Mouse (Mus musculus) CH12.LX (cell line): Measurements from ENCODE around the gene Dhx16.

Experiments
- CTCF ChIP-seq, 2 experiments: IDR thresholded peaks in 1 of 2; conservative IDR thresholded peaks in 1 of 2; 2 replicates each; pipeline ENCODE4 v1.5.1; 2011 to 2012; ENCODE audit warnings: low read depth in 2 of 2, low read length in 2 of 2, improper control_type of control experiment in 1 of 2, inconsistent platforms in 1 of 2, mild to moderate bottlenecking in 1 of 2, moderate library complexity in 1 of 2
- EP300 ChIP-seq: IDR thresholded peaks from 2 replicates; pipeline ENCODE4 v1.6.1; 2011; ENCODE audit warnings: low read length, improper control_type of control experiment
- ETS1 ChIP-seq: conservative IDR thresholded peaks from 2 replicates; pipeline ENCODE4 v1.6.1; 2012; ENCODE audit warnings: low read depth, mild to moderate bottlenecking, inconsistent platforms, low read length, improper control_type of control experiment, moderate library complexity
- HCFC1 ChIP-seq: IDR thresholded peaks from 2 replicates; pipeline ENCODE4 v1.6.1; 2012; ENCODE audit warnings: low read depth, mild to moderate bottlenecking, inconsistent platforms, low read length, improper control_type of control experiment
- IRF4 ChIP-seq: IDR thresholded peaks from 2 replicates; pipeline ENCODE4 v1.6.1; 2014; ENCODE audit warnings: low read depth, mild to moderate bottlenecking, inconsistent platforms, low read length, improper control_type of control experiment
- MAX ChIP-seq: IDR thresholded peaks from 2 replicates; pipeline ENCODE4 v1.6.1; 2011; ENCODE audit warnings: low read length, improper control_type of control experiment
- NRF1 ChIP-seq: IDR thresholded peaks from 2 replicates; pipeline ENCODE4 v1.6.1; 2014; ENCODE audit warnings: low read depth, mild to moderate bottlenecking, inconsistent platforms, low read length, improper control_type of control experiment, moderate library complexity
- POLR2A ChIP-seq: IDR thresholded peaks from 2 replicates; pipeline ENCODE4 v1.6.1; 2011; ENCODE audit warnings: low read depth, mild to moderate bottlenecking, improper control_type of control experiment, low read length
- POLR2AphosphoS2 ChIP-seq: IDR thresholded peaks from 2 replicates; pipeline ENCODE4 v1.6.1; 2011; ENCODE audit warnings: low read depth, low read length, improper control_type of control experiment
- RAD21 ChIP-seq: IDR thresholded peaks from 2 replicates; pipeline ENCODE4 v1.6.1; 2011; ENCODE audit warnings: low read depth, mild to moderate bottlenecking, low read length, improper control_type of control experiment, moderate library complexity
- RCOR1 ChIP-seq: conservative IDR thresholded peaks from 2 replicates; pipeline ENCODE4 v1.6.1; 2012; ENCODE audit warnings: low read depth, mild to moderate bottlenecking, inconsistent platforms, low read length, improper control_type of control experiment
- USF1 ChIP-seq: IDR thresholded peaks from 2 replicates; pipeline ENCODE4 v1.6.1; 2014; ENCODE audit warnings: low read depth, mild to moderate bottlenecking, inconsistent platforms, low read length, improper control_type of control experiment
- ZC3H11A ChIP-seq: IDR thresholded peaks from 2 replicates; pipeline ENCODE4 v1.6.1; 2012; ENCODE audit warnings: low read depth, mild to moderate bottlenecking, inconsistent platforms, low read length, improper control_type of control experiment
- ZKSCAN1 ChIP-seq: IDR thresholded peaks from 2 replicates; pipeline ENCODE4 v1.6.1; 2012; ENCODE audit warnings: low read depth, inconsistent platforms, low read length, improper control_type of control experiment, borderline replicate concordance

DNA sequence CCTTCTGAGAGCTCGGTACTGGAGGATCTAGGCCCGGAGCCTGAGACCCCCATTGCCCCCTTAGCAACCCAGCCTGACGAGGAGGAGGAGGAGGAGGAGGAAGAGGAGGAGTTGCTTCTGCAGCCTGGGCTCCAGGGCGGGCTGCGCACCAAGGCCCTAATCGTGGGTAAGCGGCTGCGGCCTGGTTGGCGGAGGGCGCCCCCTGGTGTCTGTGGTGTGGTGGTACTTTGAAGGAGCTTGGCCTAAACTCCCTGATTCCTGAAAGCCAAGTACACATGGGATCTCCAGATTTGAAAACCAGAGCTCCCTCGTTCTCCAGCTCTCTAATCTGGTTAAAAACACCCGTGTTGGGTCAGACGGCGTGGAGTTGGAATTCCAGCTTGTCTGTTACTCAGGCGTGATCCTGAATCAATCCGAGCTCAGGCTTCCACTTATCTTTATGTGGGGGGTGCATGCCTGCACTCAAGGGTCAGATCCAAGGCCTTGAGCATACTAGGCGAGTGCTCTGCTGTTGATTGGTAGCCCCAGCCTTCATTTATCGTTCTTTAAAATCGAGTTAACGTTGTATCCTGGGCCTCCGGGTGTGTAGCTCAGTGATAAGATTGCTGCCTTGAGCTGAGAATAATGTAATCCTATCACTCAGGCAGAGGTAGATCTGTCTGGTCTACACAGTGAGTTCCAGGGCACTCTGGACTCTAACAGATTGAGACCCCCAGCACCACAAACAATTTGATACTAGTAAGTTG, 5.7 kb upstream of the Dhx16 start:
- peak; percentile 34; the same call in 1 of the 2 replicates for TF ChIP-seq POLR2A
- no peak for TF ChIP-seq MAX
- TF ChIP-seq ZC3H11A = peak; percentile 18; the same call in 1 of the 2 replicates
- TF ChIP-seq CTCF (conservative IDR thresholded peaks at IDR 0.05 in 1 of 2, IDR thresholded peaks at IDR 0.05 in 1 of 2; ENCODE audit: low read depth in 2 of 2, low read length in 2 of 2) = peak; percentile 50 to 95
- TF ChIP-seq EP300 = no peak
- TF ChIP-seq HCFC1 = no peak
- TF ChIP-seq IRF4 = no peak
- no peak for TF ChIP-seq RCOR1
- TF ChIP-seq ETS1 = no peak
- TF ChIP-seq ZKSCAN1 = no peak
- peak; percentile 54 for TF ChIP-seq NRF1
- TF ChIP-seq USF1 = no peak
- TF ChIP-seq POLR2AphosphoS2 = no peak
- TF ChIP-seq RAD21 = peak; percentile 85
